Mouse (Mus musculus) kidney, adult 18-20 months (tissue): ENCODE results near the gene Rnf169.
"Not testable (repeated sequence)": the region's sequence is repeated elsewhere in the genome, so short reads cannot be mapped to it uniquely, and the experiment has no call there.

Source experiments
- DNase-seq: peaks from one replicate; pipeline ENCODE4 v3.0.0; 2021

Rnf169 gene

GRCm38 (mm10) chr7:99979081-99979480 lies 1.2 kb downstream of the Rnf169 start:
- DNase-seq: no peak

- DNase-seq: no peak
These were observed 2.2 kb downstream of the Rnf169 start for GRCm38 (mm10) chr7:99978041-99978440.

GRCm38 (mm10) chr7:99975819-99976575 lies 4.3 kb downstream of the Rnf169 start:
- no peak for DNase-seq

GRCm38 (mm10) chr7:99974208-99974970 lies 5.9 kb downstream of the Rnf169 start:
- no peak for DNase-seq

- DNase-seq: not testable (repeated sequence)
These were observed 7.3 kb downstream of the Rnf169 start for GRCm38 (mm10) chr7:99972912-99973311.

GRCm38 (mm10) chr7:99971926-99972325 lies 8.3 kb downstream of the Rnf169 start:
- DNase-seq: peak; percentile 52

- no peak for DNase-seq
These were observed 11.1 kb downstream of the Rnf169 start for GRCm38 (mm10) chr7:99969151-99969550.

- DNase-seq: no peak
These were observed 14.1 kb downstream of the Rnf169 start for GRCm38 (mm10) chr7:99966011-99966721.

GRCm38 (mm10) chr7:99965020-99965841 lies 15.0 kb downstream of the Rnf169 start:
- peak; percentile 65 for DNase-seq

GRCm38 (mm10) chr7:99963237-99963860 lies 16.9 kb downstream of the Rnf169 start:
- DNase-seq: peak; percentile 55

- DNase-seq: no peak
These were observed 17.6 kb downstream of the Rnf169 start for GRCm38 (mm10) chr7:99962536-99963236.

- no peak for DNase-seq
These were observed 18.7 kb downstream of the Rnf169 start for GRCm38 (mm10) chr7:99961518-99961917.

- DNase-seq: not testable (repeated sequence)
These were observed 19.7 kb downstream of the Rnf169 start for GRCm38 (mm10) chr7:99960571-99960970.

GRCm38 (mm10) chr7:99957226-99957965 lies 22.9 kb downstream of the Rnf169 start:
- no peak for DNase-seq

GRCm38 (mm10) chr7:99956095-99956494 lies 24.2 kb downstream of the Rnf169 start:
- DNase-seq: no peak

GRCm38 (mm10) chr7:99954212-99954611 lies 26.0 kb downstream of the Rnf169 start:
- DNase-seq: no peak

- no peak for DNase-seq
These were observed 26.7 kb downstream of the Rnf169 start for GRCm38 (mm10) chr7:99953442-99954098.

GRCm38 (mm10) chr7:99947329-99947728 lies 32.9 kb downstream of the Rnf169 start:
- DNase-seq: peak; percentile 2

- DNase-seq: no peak
These were observed 33.9 kb downstream of the Rnf169 start for GRCm38 (mm10) chr7:99946356-99946755.

- DNase-seq: no peak
These were observed 34.3 kb downstream of the Rnf169 start for GRCm38 (mm10) chr7:99945939-99946338.
